Mouse (Mus musculus): Measurements from ENCODE around the gene F2r.

F2r gene

DNA sequence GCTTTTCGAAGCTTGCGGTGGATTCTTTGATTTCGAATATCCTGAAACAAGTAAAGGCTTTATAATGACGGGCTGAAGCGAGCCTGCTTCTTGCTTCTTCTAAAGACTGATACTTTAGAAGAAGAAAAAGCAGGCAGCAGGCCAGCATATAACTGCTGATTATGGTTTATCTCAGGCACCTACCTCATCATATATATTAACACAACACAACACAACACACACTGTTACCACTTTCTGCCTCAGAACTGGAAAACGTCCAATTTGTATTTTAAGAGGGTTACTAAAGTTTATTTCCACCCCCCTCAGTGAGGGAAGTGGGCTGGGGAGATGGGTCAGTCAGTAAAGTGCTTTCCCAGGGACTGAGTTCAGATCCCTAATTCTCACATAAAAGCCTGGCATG lies 13.9 kb upstream of the F2r start:
- in situ Hi-C loops (cut with MboI, MseI): no loop called here

DNA sequence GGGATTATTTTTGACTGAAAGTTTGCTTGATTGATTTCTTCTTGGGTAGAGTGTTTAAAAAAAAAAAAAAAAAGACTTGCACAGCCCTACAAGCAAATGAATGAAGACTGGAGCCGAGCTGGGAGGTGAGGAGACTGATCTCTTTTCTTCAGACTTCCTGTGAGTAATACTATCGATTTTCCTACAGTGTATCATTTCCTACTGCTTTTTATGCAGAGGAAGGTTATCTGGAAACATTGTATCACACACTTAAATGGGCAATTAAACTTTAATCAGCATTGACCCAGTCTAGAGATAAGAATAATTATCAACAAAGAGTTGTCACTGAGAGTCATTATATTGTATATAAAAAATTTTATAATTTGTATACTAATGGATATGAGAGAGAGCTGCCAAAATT lies 12.5 kb upstream of the F2r start:
- in situ Hi-C loops (cut with MboI, MseI): no loop called here

DNA sequence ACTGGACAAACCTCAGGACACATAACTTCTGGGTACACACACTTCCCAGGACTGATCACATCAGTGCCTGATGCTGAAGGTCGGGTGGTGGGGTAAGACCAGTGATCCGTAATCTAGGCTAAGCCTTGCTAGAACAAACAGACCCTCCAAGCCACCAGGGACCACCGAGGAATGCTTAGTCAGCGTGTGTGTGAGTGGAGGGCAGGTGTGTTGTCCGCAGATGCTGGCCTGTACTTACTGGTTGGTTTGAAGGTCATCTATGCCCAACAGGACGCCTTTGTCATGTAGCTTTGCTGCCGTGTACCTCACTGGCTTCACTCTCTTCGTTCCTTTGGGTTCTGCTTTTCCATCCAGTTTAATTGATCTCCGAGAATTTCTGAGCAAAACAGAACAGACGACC lies 11.5 kb upstream of the F2r start:
- in situ Hi-C loops (cut with MboI, MseI): no loop called here

DNA sequence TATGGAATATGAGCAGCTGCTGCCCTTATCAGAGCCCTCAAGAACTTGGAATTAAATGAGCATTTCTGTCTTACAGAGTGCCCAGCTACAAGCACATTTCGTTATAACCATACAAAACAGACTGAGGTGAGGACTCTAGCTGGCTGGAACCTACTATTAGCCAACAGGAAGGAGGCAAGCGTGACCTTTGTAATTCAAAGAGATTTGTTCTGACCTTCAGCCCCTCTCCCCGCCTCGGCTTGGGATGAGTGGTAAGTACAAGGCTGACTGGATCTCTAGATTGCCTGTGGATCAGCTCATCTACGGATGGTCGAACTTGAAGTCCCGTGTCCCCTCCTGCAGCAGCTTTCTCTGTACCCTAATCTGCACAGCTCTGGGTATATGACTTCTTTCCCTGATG lies 8.4 kb upstream of the F2r start:
- in situ Hi-C loops (cut with MboI, MseI): no loop called here

DNA sequence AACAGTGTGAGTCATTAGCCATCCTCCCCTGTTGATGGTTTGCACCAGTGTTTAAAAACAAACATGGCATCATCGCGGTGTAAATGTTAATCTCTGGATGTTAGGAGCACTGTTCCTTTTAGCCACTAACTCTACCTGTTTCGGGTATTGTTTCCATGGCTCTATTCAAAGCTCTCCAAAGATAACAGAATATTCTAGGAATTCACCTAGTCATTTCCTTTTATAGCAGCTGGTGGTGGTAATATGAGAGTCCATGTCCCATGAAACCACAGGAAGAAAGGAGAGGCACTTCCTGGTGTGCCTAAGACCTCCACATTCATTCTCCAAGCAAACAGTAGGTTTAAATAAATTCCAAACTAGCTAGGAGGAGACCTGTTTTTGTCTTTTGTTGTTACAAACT lies 4.8 kb upstream of the F2r start:
- in situ Hi-C loops (cut with MboI, MseI): no loop called here

DNA sequence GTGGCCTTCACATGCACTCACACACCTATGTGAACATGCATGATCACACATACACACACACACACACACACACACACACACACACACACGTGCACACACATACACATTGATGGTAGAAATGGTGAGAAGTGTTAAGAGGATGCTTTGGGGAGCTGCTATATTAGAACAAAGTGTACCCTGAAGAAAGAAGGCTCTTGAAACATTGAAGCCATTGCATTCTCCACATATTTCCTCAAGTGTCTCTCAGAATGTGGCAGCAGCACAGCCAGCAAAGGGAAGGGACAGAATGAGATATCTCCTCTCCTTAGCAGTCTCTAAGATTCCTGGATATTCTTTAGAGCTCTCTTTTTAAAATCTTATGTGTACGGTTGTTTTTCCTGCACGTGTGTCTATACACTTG lies 3.3 kb upstream of the F2r start:
- in situ Hi-C loops (cut with MboI, MseI): no loop called here

DNA sequence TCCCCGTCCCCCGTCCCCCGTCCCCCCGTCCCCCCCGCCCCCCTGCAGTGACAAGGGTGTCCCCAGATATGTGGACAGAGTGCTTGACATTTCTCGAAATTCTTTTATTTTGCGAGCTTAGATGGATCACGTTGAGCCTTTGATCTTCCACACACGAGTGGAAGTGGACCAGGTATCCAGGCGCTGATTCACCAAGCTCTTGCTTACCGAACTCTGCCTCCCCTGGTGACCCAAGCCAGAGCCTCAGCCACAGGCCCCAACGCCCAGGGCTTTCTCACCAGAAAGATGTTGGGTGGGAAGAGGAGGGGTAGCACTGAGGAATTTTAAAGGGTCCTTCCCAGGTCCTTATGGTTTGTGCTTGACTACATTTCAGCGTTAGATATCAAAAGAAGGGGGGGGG lies 572 bp upstream of the F2r start:
- in situ Hi-C loops (cut with MboI, MseI): no loop called here

DNA sequence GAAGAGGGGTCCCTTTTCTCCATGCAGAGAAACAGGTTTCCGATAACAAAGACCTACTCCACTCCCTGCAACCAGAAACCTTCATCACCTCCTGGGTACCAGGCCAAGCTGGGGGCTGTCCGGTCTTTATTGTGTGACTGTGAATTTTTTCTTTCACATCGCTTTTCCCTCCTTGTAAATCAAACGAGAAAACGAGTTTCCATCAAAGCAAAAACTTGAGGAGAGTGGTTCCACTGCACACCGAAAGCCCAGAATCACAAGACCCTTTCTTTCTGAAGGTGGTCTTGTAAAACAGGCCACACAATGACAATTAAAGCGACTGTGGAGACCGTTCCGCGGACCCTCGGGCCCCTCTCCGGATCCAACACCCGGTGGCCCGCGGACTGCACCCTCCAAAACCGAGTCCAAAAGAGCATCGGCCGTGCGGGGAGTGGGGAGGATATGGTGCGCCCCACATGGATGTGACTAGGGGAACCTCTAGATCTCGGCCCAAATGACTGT lies 566 bp downstream of the F2r start:
- in situ Hi-C loops (cut with MboI, MseI): no loop called here

DNA sequence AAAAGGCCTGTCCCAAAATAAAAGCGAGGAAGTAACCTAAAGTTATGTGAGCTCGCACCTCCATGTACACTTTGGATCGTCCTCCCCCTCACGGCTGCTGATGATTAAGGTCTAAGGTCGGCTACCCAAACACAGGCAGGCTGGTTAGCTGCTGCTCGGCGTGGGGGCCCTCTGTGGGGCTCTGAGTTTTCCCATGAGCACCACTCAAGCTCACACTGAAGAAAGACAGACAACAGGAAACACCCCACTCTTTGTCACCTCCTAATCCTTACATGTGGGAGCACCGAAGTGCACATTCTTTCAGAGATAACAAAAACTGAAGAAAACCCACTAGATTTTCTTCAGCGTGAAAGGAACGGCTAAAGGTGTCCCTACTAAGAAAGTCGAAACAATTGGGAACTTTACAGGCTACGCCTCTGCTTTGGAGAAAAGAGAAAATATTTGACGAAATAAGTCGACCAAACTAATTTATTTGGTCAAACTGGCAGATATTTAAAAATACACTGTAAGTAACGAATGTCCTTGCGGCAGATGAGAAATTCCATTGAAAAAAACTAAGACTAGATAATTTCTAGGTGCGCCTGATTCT lies 1.1 kb downstream of the F2r start:
- in situ Hi-C loops (cut with MboI, MseI): no loop called here

DNA sequence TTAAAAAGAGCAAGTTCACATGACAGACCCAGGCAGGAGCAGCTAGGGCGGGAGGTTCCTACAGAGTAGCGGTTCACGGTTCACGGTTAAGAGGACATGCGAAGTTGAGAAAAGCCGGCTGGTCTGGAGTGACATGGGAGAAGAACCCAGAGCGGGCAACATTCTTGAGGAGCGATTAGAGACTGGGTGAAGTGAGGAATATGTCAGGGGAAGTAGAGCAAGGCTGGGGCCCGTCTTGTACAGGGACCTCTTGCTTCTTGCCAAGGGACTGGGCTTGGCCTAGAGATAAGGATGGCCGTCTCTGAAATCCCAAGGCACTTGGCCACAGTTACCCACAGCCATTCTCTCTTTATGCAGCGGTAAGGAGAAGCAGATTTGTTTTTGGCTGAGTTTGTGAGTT lies 1.8 kb downstream of the F2r start:
- in situ Hi-C loops (cut with MboI, MseI): no loop called here

DNA sequence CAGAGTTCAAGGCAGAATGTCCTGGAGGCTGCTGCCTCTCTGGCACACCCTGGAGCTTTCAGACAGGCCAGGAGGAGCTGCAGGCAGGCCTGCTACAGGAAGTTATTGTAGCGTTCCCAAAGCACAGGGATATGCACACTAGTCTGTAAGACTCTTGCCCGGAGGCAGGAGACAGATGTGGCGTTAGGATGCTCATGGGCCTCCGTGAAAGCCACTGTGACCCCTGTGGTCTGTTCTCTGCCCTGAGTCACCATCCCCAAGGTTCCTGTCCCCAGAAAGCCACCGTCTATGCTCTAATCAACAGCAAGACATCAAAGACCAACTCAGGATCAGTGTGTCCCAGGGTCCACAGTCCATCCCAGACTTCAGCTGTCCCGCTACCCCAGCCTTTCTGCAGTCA lies 3.5 kb downstream of the F2r start:
- in situ Hi-C loops (cut with MboI, MseI): no loop called here

DNA sequence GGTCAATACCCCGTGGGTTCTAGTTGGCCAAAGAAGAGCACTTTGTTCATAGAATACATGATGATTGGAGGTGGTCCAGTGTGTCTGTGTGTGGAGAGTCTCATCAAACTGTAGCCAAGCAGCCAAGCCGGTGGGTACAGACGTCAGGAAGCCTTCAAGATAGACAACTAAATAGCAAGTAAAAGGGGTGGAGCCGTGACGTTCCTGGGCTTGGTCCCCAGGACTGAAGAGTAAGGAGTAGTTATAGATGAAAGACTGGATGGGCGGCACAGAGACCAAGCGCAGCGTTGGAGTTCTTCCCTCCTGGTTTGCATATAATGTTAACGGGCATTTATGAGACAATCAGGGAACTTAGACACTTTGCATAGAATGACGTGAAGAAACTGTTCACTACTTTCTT lies 6.0 kb downstream of the F2r start:
- in situ Hi-C loops (cut with MboI, MseI): no loop called here

DNA sequence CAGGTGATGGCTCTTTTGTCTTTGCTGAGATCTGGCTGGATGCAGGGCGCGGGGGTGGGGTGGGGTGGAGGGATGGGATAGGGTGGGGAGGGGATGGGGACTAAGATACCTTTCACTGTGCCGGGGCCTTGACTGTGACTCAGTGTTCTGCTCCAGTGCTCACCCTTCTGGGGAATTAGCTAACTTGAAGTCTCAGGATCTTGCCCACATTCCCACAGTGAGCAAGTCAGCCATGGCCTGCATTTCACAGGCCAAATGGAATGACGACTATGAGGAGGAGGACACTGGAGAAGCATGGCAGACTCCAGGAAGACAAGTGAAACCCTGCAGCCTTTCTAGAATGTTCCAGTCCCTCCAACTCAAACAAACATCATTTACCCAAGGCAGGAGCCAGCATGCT lies 6.5 kb downstream of the F2r start:
- in situ Hi-C loops (cut with MboI, MseI): no loop called here

DNA sequence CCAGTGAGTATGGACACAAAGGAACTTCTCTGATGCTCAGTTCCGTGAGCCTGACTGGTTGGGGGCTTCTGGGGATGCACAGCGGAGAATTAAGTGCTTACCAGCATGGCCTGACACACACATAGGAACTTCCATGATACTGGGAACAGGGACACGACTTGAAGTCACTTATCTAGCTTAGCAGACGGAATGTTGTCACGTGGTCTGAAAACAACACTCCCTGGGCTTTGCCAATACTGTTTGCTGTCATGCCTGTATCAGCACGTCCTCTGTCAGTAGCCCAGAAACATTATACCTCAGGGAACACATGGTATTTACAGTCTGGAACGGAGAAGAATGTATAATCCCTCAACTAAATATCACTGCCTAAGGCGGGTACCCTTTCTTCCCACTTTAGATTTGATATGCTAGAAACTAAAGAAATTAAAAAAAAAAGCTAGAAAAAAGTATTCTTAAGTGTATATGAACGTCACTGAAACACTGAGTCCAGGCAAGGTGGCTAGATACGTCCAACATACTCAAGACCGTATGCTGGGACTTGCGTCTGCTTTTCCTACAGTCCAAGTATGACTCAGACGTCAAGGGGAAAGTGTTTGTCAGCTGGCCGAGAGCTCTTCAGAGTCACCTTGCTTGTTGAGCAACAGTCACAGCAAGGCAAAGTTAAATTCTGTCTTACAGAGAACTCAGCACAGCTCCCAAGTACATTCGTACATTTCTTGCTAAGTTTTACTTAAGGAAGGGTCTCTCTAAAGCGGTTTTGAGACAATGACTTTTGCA lies 7.3 kb downstream of the F2r start:
- in situ Hi-C loops (cut with MboI, MseI): no loop called here

DNA sequence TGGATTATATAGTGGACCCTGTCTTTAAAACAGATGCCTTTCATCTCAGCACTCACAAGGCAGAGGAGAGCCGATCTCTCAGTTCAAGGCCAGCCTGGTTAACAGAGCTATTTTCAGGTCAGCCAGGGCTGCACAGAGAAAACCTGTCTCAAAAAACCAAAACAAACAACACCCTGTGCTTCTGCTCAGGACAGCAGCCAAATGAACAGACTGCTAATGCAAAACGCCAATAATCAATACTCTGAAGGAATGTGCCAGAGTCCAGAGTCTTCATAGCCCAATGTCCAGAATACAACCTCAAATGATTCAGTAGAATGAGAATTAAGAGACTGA lies 9.2 kb downstream of the F2r start:
- in situ Hi-C loops (cut with MboI, MseI): loop anchor here (5.0 kb wide), 1 partner anchor 37 kb away; no protein-coding TSS in a partner anchor

DNA sequence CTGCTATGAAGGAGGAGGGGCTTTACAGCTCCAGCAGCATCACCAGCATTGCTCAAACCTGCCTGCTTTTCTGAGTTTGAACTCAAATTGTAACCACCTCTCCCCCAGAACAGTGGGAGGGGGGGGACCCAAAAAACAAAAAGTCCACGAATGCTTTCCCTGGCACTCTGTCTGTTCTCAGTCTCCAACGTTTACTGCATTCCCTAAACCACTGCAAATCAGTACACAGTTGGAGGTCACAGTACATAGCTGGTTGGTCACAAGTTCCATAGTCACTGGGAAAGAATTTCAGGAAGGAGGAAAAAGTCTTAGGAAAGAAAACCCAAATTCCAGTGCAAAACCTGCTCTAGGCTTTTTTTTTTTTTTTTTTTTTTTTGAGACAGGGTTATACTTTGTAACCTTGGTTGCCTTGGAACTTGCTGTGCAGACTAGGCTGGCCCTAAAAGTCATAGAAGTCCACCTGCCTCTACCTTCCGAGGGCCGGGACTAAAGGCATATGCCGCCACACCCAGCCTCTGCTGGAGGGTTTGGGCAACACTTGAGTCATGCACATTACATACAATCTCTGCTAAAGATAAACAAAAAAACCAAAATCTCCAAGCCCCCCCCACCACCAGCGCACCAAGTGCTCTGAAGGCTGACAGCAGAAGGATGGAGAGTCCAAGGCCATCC lies 9.7 kb downstream of the F2r start:
- in situ Hi-C loops (cut with MboI, MseI): loop anchor here (5.0 kb wide), 1 partner anchor 36 kb away; no protein-coding TSS in a partner anchor

DNA sequence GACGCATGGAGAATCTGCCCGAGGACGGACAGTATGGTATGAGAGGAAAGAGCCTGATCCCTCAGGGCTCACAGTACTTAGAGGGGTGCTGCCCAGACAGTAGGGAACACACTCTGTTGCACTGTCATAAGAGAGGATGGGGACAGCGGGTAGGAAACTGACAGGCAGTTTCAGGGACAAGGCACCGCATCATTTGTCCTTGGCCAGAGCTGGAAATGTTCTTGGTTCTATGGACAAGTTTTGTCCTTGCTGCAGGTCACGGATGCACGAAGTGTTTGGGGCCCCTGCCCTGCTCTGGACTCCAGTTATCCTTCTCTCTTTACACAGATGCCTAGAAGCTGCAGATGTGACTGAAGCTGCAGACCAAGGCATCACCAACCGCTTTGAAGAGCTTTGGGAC lies 11.3 kb downstream of the F2r start:
- in situ Hi-C loops (cut with MboI, MseI): loop anchor here (5.0 kb wide), 1 partner anchor 35 kb away; no protein-coding TSS in a partner anchor

DNA sequence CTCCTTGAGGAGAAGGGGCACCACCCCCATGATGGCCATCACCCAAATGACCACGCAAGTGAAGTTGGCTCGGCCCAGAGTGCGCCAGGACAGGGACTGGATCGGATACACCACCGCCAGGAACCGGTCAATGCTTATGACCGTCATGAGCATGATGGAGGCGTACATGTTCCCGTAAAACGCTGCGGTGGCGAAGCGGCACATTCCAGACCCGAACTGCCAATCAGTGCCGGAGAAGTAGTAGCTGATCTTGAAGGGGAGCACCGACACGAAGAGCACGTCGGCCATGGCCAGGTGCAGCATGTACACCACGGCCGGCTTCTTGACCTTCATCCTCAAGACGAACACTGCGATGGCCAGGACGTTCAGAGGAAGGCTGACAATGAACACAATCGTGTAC lies 14.0 kb downstream of the F2r start:
- in situ Hi-C loops (cut with MboI, MseI): no loop called here

DNA sequence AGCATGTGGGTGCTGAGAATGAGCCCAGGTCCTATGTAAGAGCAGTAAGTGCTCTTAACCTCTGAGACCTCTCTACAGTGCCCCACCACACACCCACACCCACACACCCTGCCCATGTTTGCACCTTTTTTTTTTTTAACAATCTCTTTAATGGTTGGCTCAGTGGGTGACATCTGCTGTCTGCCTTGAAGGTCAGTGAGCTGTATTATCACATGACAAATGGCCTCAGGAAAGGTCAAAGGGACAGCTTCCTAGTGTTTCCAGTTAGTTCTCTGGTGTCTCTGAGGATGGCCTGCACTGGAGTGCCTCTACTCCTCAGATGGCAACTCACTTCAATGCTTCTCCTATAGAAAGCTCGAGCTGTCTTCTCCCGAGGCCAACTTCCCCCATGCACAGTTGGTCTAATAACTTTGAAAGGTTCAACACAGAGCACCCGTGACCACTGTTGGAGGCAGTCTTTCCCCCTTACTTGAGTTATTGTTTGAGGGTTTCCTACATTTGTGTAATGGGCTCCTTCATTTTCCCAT lies 18.4 kb downstream of the F2r start:
- in situ Hi-C loops (cut with MboI, MseI): no loop called here

DNA sequence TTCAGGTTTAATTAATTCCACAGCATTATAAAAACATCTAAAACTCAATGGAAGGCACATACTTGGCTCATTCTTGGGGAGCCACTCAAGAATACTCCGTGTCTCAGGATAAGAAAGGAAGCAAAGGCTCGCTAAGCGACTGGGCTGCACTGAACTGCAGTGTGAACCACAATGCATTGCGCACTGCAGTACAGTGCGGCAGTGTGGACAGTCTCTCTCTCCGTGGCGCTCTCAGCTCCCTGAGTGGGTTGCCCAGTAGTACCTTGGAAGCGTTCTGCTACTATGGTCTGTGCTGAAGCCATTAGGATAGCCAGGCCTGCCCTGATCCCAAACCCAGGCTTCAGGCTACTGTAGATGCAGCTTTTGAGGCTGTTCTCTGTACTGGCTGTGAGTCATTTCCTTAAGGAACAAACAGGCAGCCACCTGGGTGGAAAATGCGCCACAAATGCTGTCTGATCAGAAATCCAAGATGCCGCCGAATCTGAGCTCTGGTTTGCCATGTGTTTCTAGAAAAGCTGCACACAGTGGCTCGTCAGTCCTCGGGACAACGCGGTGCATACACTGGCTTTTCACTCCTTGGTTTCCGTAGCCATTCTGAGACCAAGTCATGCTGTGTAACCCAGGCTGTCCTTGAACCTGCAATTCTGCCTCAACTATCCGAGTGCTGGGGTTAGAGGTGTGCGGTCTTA lies 19.9 kb downstream of the F2r start:
- in situ Hi-C loops (cut with MboI, MseI): no loop called here

DNA sequence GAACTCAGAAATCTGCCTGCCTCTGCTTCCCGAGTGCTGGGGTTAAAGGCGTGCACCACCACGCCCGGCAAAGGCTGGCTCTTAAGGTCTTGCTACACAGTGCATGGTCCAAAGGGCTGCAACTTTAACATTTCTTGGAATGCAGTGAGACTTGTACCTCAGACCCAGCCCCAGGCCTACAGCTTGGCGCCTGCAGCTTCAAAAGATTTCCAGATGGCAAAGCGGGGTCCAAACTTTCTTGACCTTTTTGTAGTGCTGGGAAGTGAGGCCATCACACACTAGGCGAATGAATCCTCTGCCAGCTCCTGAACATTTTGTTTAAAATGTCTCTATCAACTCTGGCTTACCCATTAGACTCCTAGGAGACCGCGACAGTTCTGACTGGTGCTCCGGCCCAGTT lies 20.7 kb downstream of the F2r start:
- in situ Hi-C loops (cut with MboI, MseI): no loop called here

DNA sequence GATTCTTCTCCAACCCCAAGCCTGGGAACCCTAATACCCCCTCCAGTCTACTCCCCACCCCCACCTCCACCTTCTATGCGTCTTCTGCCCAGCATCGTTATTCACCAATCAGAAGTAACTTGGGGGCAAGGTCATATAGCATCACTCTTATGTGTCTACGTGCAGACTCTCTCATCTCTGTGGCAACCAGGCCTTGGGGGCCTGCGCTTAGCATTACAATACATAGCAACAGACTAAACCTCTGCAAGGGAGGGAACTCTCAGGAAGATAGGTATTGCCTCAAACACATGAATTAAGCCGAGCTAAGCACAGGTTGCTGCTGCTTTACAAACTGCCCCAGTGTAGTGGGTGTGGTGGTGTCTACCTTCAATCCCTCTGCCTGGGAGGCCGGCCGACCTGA lies 21.6 kb downstream of the F2r start:
- in situ Hi-C loops (cut with MboI, MseI): no loop called here

Data from T-helper 2 cell (primary cell).